Mouse (Mus musculus) spleen, adult 2 months (tissue): ENCODE data around the gene Pcbp4.

ENCODE experiments used
- CTCF ChIP-seq: fragments of 200-500 bp; IDR thresholded peaks from 2 replicates; pipeline ENCODE4 v1.5.1; 2011; ENCODE audit warnings: mild to moderate bottlenecking, inconsistent platforms; ENCODE audit not compliant: insufficient read depth, insufficient read length, insufficient replicate concordance; ENCODE audit errors: extremely low read depth
- POLR2A ChIP-seq: fragments of 200-500 bp; IDR thresholded peaks from 2 replicates; pipeline ENCODE4 v1.6.1; 2011; ENCODE audit warnings: low read depth, low read length, inconsistent platforms

GRCm38 (mm10) chr9:106447951-106448350 lies 5.1 kb upstream of the Pcbp4 start:
- TF ChIP-seq POLR2A = no peak
- no peak for TF ChIP-seq CTCF
